Mouse (Mus musculus): ENCODE results near the gene Fam178b.
"Not testable (repeated sequence)": the region's sequence is repeated elsewhere in the genome, so short reads cannot be mapped to it uniquely, and the experiment has no call there.

The Fam178b gene

GRCm38 (mm10) chr1:36630053-36630739 lies 52.8 kb downstream of the Fam178b start:
- in situ Hi-C loops (cut with MboI), result no loop called here

- in situ Hi-C loops (cut with MboI), result no loop called here
Observed at GRCm38 (mm10) chr1:36628585-36628984, 54.4 kb downstream of the Fam178b start.

GRCm38 (mm10) chr1:36625442-36625841 lies 57.5 kb downstream of the Fam178b start:
- in situ Hi-C loops (cut with MboI), result no loop called here

- in situ Hi-C loops (cut with MboI), result not testable (repeated sequence)
Observed at GRCm38 (mm10) chr1:36615958-36616357, 67.0 kb downstream of the Fam178b start.

- in situ Hi-C loops (cut with MboI), result no loop called here
Observed at GRCm38 (mm10) chr1:36615188-36615587, 67.8 kb downstream of the Fam178b start.

GRCm38 (mm10) chr1:36614584-36614983 lies 68.4 kb downstream of the Fam178b start:
- in situ Hi-C loops (cut with MboI), result no loop called here

GRCm38 (mm10) chr1:36613374-36613895 lies 69.5 kb downstream of the Fam178b start:
- in situ Hi-C loops (cut with MboI), result no loop called here

DNA sequence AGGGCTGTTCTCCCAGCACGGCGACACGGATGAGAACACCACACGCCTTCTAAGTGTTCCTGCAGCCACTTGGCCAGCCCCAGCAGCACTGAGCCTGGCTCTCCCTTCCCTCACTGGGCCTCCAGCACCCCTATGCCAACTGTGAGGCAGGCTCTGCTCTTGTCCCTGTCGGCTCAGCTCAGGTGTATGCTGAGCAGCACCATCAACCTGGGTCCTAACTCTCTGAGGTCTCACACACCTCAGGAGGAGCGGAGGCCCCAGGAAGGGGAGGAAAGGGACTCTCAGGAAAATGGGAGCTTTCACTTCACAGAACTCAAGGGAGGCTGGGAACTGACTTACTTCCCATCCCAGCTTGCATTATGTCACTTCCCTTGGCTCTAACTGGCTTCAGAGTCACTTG lies 70.6 kb downstream of the Fam178b start:
- in situ Hi-C loops (cut with MboI), result no loop called here

- in situ Hi-C loops (cut with MboI), result no loop called here
Observed at GRCm38 (mm10) chr1:36611449-36612123, 71.4 kb downstream of the Fam178b start.

GRCm38 (mm10) chr1:36608211-36608610 lies 74.8 kb downstream of the Fam178b start:
- in situ Hi-C loops (cut with MboI), result no loop called here

- in situ Hi-C loops (cut with MboI), result no loop called here
Observed at GRCm38 (mm10) chr1:36606951-36607350, 76.0 kb downstream of the Fam178b start.

DNA sequence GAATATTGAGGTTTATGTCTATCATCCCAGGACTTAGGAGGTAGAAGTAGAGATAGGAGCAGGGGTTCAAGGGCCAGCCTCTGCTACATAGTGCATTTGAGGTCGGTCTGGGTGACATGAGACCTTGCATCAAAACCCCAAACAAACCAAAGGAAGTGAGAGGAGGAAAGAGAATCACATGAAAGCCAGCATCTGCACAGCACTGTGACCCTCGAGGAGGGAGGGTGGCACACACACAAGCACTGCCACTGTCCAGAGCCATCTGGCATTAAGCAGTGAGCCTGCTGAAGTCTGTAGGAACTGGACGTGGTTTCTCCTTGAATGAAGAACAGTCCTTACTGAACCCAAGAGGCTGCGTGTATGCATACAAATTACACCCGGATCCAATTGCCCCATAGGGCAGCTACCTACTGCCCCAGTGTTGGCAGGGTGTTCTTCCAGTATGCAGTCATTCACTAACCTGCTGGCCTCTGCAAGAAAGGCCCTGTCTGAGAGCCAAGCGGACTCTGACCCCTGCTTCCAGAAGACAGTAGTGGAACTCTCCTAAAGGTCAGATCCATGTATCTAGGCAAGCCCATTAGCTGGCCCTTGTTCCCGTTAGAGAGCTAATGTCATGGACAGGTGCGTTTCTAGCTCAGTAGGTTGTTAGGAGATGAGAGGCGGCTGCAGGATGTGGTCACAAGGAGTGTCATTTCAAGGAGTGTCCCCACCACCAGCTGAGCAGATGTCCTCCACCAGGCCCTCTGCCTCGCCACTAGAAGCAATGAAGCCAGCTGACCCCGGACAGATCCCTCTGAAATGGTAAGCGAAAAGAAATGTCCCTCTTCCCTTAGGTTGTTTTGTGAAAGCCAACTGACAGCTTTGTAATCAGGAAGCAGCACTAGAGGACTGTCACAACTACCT lies 78.5 kb downstream of the Fam178b start:
- in situ Hi-C loops (cut with MboI), result no loop called here

DNA sequence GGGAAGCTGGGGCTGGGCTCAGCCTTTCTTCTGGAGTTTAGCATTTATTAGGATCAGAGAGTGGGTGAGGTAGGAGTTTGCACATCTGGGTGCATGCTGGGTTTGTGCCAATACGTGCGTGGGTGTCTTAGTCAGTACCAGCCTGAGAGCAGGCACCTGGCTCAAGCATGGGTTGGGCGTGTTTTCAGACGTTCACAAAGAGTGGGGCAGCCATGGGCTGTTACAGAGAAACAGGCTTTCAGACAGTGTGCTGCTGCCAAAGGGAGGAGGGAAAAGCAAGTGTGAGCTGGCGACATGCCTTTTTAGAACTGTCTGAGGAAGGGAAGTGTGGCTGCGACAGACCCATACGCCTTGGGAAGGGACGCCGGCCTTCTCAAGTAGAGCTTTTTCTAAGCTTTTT lies 79.6 kb downstream of the Fam178b start:
- in situ Hi-C loops (cut with MboI), result no loop called here

- in situ Hi-C loops (cut with MboI), result no loop called here
Observed at GRCm38 (mm10) chr1:36602271-36602670, 80.7 kb downstream of the Fam178b start.

DNA sequence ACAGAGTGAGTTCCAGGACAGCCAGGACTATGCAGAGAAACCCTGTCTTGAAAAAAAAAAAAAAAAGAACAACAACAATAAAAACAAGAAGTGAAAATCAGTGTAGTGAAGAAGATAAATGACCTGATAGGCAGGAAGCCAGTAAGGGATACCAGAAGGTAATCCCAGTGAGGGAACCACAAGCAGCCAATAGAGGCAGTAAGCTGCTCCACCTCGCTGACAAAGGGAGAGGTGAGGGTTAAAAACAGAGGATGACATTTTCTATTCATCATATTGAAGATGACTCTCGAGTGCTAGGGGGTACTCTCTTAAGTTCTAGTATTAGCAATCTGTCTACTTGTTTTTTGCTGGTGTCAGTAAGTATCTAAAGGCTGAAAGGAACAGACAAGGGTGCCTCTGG lies 84.6 kb downstream of the Fam178b start:
- in situ Hi-C loops (cut with MboI), result no loop called here

DNA sequence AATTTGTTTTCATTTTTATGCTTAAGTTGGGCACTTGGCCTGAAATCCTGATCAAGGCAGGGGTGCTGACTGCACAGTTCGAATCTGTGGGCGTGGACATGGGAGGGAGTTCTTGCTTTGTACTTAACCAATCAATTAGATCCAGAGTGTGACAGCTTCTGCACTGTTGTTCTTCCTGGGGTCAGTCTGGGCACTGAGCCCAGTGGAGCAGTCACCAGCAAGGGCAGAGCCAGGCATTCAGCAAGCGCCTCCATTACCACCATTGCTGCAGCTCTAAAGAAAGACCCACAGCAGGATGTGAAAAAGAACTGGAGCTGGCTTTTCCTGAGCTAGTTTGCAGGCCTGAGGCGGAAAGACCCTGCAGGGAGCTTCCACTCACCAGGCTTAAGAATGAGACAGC lies 86.9 kb downstream of the Fam178b start:
- in situ Hi-C loops (cut with MboI), result no loop called here

DNA sequence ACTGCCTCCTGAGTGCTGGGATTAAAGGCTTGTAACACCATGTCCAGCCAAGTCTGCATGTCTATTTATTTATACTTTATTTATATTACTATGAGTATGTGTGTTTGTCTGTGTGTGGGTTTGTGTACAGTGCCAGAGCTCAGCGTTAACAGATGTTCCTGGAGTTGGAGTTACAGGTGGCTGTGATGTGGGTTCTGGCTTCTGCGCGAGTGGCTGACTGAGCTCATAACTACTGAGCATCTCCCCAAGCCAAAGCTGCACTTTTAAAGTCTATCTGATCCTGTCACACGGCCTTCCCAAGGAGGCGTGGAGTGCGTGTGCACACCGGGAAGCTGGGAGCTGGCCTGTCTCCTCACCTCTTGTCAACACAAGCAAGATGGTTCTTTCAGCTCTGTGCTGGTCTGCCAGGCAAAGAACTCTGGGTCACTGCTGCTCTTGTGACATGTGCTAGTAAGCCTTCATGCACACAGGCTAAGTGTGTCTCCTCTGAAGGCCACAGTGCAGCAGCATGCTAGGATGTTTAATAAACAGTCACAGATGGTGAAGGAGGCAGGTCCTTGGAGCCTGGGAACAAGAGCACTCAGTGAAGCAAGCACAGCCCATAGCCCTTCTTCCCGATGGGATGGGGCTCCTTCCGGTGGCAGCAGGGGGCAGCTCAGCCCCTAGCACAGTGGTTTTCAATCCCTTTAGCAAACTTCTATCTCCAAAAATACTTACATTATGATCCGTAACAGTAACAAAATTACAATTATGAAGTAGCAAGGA lies 87.6 kb downstream of the Fam178b start:
- in situ Hi-C loops (cut with MboI), result no loop called here

GRCm38 (mm10) chr1:36593099-36593498 lies 89.9 kb downstream of the Fam178b start:
- in situ Hi-C loops (cut with MboI), result no loop called here

GRCm38 (mm10) chr1:36591408-36591807 lies 91.6 kb downstream of the Fam178b start:
- in situ Hi-C loops (cut with MboI), result no loop called here

DNA sequence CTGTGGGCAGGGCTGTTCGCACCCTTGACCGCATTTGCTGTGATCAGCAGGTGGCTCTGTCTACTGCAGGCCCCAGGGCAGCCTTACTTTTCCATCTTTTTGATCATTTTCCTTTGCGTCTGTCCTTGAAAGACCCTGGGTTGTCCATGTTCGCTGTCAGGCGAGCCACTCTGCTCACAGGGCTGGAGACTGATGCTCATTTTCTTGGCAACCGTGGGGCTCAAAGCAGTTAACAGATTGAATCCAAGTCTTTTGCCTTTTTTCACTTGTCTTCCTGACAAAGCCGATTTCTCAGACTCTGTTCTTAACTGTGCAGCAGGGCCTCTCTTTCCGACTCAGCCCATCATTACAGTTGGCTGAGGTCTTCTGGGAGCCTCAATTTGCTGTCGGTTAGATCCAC lies 92.3 kb downstream of the Fam178b start:
- in situ Hi-C loops (cut with MboI), result no loop called here

DNA sequence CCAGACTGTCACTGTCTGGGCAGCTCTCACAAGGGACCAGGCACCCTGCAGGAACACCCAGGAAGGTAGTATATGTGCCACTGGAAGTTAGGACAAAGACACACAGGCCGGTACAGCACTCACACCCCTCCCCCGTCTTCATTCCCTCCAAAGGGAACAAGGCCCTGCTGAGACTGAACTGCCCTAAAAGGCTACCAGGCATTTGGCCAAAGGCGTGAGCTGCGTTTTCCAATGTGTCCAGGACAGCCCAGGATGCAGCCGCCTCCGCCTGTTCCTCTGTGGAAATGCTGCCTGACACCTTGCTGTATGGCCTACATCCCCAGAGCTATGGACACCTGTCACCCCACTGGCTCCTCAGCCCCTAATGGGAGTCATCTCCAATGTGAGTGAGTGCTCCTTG lies 93.5 kb downstream of the Fam178b start:
- in situ Hi-C loops (cut with MboI), result no loop called here
